Mouse (Mus musculus) bone marrow, adult 2 months (tissue): Measurements from ENCODE around the gene Gabpb1.
A peak's percentile ranks its signal among the peaks of the same experiment; 100 is the strongest.

ENCODE experiments used
- CTCF ChIP-seq: fragments of 200-500 bp; IDR thresholded peaks from 2 replicates; pipeline ENCODE4 v1.5.1; 2011; ENCODE audit warnings: low read length, control low read depth; ENCODE audit not compliant: control insufficient read depth, insufficient read depth
- POLR2A ChIP-seq: fragments of 200-500 bp; IDR thresholded peaks from 2 replicates; pipeline ENCODE4 v1.6.1; 2011; ENCODE audit warnings: low read depth, mild to moderate bottlenecking, control low read depth, low read length, borderline replicate concordance; ENCODE audit not compliant: control insufficient read depth

DNA sequence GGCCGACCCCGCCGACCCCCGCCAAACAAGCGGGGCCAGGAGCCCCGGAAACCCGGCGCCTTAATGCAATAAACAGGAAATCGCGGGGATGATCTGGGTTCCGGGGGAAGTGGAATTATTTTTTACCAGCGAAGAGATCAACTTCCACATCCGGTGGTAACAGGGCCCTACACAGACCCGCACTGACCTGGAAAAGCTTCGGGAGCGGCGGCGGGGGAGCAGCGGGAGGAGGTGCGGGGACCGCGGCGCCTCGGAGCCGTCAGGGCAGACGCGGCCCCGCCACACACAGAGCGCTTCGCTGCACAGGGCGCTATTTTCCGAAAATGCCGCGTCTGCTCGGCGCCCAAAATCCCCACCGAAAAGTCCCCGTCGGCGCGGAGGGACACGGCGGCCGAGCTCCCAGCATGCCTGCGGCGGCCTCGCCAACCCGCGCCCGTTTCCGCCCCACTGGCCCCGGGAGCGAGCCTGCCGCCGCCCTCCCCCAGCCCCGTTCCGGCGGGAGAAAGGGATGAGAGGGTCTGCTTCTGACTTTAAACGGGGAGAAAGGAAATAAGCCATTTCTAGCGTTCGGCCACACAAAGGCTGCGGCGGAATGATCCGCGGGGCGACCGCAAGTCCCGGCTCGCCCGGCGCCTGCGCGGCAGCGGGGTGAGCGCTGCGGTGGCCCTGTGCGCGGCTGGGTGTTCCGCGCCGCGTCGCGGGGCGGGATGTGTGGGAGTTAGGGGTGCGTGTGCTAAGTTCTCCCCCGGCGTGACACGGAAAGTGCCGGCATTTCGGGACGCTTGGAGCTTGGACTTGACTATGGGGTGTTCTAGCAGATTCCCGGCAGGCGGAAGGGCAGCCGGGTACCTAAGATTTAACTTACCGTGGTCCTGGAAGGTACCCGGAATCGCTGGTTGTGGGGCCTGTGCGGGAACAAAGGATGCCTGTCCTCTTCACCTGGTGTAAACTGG is 692 bp downstream of the Gabpb1 start:
- peak; percentile 96 for TF ChIP-seq POLR2A
- TF ChIP-seq CTCF, result no peak
